Mouse (Mus musculus): ENCODE results near the gene Agbl4.

GRCm38 (mm10) chr4:111486187-111486586 is 1088.7 kb downstream of the Agbl4 start:
- TF ChIP-seq POLR2A (IDR thresholded peaks at IDR 0.05; ENCODE audit: control insufficient read depth, low read depth, low read length) (no peak), CTCF (IDR thresholded peaks at IDR 0.05; ENCODE audit: control insufficient read depth, insufficient read depth, insufficient replicate concordance, low read depth, low read length) (no peak)

Measured in testis, adult 2 months (tissue).